Mouse (Mus musculus) frontal cortex, adult 2 months (tissue): ENCODE data around the gene Cdc20b. TPM values are rescaled to one million over a fixed set of nuclear protein-coding genes. Genes with fewer than 3 reads are reported as not detected.
A peak's percentile ranks its signal among the peaks of the same experiment; 100 is the strongest.

Source experiments
- DNase-seq, 2 experiments: peaks; one replicate each; pipeline ENCODE4 v3.0.0; 2022; ENCODE audit warnings: low spot score in 1 of 2; ENCODE audit errors: extremely low spot score in 1 of 2
- polyA plus RNA-seq: library from polyadenylated mRNA; depleted of rRNA; stranded (reverse); fragments of >200 nt; gene quantifications from 2 replicates; pipeline ENCODE4 v1.2.3, GENCODE M21; 2012

Gene Cdc20b
- polyA plus RNA-seq, 1 experiment = 0.06 TPM

- DNase-seq = no peak
These were observed 11.4 kb upstream of the Cdc20b start for GRCm38 (mm10) chr13:113023274-113024143.

GRCm38 (mm10) chr13:113031351-113031750 is 3.6 kb upstream of the Cdc20b start:
- DNase-seq = no peak

- peak in 1 of 2 experiments; percentile 57 for DNase-seq
These were observed 2.9 kb upstream of the Cdc20b start for GRCm38 (mm10) chr13:113031792-113032571.

GRCm38 (mm10) chr13:113032831-113033230 is 2.1 kb upstream of the Cdc20b start:
- DNase-seq = no peak

GRCm38 (mm10) chr13:113034271-113034886 is 532 bp upstream of the Cdc20b start:
- no peak for DNase-seq

- DNase-seq = peak; percentile 59 to 93
These were observed 941 bp downstream of the Cdc20b start for GRCm38 (mm10) chr13:113035852-113036251.

GRCm38 (mm10) chr13:113044876-113045275 is 10.0 kb downstream of the Cdc20b start:
- DNase-seq = no peak

GRCm38 (mm10) chr13:113045458-113046110 is 10.7 kb downstream of the Cdc20b start:
- no peak for DNase-seq

- DNase-seq = peak in 1 of 2 experiments; percentile 70
These were observed 11.4 kb downstream of the Cdc20b start, which contains the start of gene Gpx8 for GRCm38 (mm10) chr13:113046211-113046883. Gene Gpx8, minus strand, starts transcription at chr13:113046410.

- no peak for DNase-seq
These were observed 12.1 kb downstream of the Cdc20b start for GRCm38 (mm10) chr13:113047018-113047417.

- no peak for DNase-seq
These were observed 12.7 kb downstream of the Cdc20b start for GRCm38 (mm10) chr13:113047647-113048046.

GRCm38 (mm10) chr13:113054230-113054629 is 19.3 kb downstream of the Cdc20b start:
- DNase-seq = no peak

- DNase-seq = no peak
These were observed 20.9 kb downstream of the Cdc20b start for GRCm38 (mm10) chr13:113055826-113056225.

GRCm38 (mm10) chr13:113061746-113062145 is 26.8 kb downstream of the Cdc20b start:
- no peak for DNase-seq

- DNase-seq = no peak
These were observed 29.6 kb downstream of the Cdc20b start for GRCm38 (mm10) chr13:113064542-113064941.

GRCm38 (mm10) chr13:113079021-113079420 is 44.1 kb downstream of the Cdc20b start:
- DNase-seq = no peak

- no peak for DNase-seq
These were observed 47.2 kb downstream of the Cdc20b start for GRCm38 (mm10) chr13:113082101-113082500.

GRCm38 (mm10) chr13:113084732-113085131 is 49.8 kb downstream of the Cdc20b start:
- no peak for DNase-seq

- no peak for DNase-seq
These were observed 52.5 kb downstream of the Cdc20b start for GRCm38 (mm10) chr13:113087226-113088017.
